Comparison of ENCODE assay signal across 20 mouse cellular contexts in the genomic region with DNA sequence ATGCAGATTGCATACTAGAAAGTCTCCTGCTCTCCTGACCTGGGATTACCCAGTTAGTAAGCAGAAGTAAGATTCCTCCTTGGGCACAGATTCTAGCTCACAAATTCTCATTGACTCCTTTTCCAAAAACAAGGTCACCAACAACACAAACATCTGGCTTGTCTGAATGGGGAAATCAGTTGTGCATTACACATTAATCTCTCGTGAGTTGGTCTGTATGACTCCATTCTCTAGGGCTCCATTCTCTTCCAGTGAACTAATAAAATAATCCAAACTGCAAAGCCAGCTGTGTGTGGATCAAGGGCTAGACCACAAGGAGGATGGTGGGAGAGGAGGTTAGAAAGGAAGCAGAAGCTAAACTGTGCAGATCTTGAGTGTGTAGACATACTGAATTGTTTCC.
"Had no signal": no experiment of that assay in that cellular context is flagged by ENCODE, and none has a peak within 500 bp of the region (broad histone marks: within the 10 kb centered on the region; RNA-seq: fewer than 3 reads in every experiment).

No protein-coding gene starts in this region.

- ATAC-seq: lung, postnatal 0 days; midbrain, embryonic 13.5 days had no signal

- H3K27me3 ChIP-seq: lung, embryonic 15.5 days; midbrain, embryonic 13.5 days; midbrain, embryonic 15.5 days; neural tube, embryonic 13.5 days; neural tube, embryonic 15.5 days had no signal

- H3K9ac ChIP-seq: lung, embryonic 15.5 days; midbrain, embryonic 13.5 days; midbrain, embryonic 15.5 days; neural tube, embryonic 13.5 days; neural tube, embryonic 15.5 days had no signal

- H3K36me3 ChIP-seq: lung, embryonic 15.5 days; midbrain, embryonic 13.5 days; midbrain, embryonic 15.5 days; neural tube, embryonic 13.5 days; neural tube, embryonic 15.5 days had no signal

- DNase-seq: lung, adult 2 months; lung, postnatal 14 days; lung, postnatal 36 days; right cerebral cortex, adult 18-20 months; right cerebral cortex, postnatal 25 days; right cerebral cortex, postnatal 4 days; spleen, adult 18-20 months; thymus, adult 18-20 months; thymus, postnatal 14 days; thymus, postnatal 36 days had no signal

- H3K4me1 ChIP-seq: midbrain, embryonic 15.5 days; neural tube, embryonic 15.5 days had no signal

- H3K27ac ChIP-seq: lung, embryonic 15.5 days; macrophage; midbrain, embryonic 13.5 days; midbrain, embryonic 15.5 days; neural tube, embryonic 13.5 days; neural tube, embryonic 15.5 days had no signal

- H3K9me3 ChIP-seq: lung, embryonic 15.5 days; megakaryocyte, embryonic 14.5 days; midbrain, embryonic 13.5 days; midbrain, embryonic 15.5 days; neural tube, embryonic 13.5 days; neural tube, embryonic 15.5 days had no signal

- H3K4me2 ChIP-seq: lung, embryonic 15.5 days; midbrain, embryonic 11.5 days; midbrain, embryonic 13.5 days; midbrain, embryonic 15.5 days; neural tube, embryonic 13.5 days; neural tube, embryonic 15.5 days had no signal

- H3K4me3 ChIP-seq: lung, embryonic 15.5 days; megakaryocyte, embryonic 14.5 days; midbrain, embryonic 13.5 days; midbrain, embryonic 15.5 days; myocyte; neural tube, embryonic 13.5 days; neural tube, embryonic 15.5 days had no signal
